Mouse (Mus musculus): ENCODE measurements around the gene Commd1.

DNA sequence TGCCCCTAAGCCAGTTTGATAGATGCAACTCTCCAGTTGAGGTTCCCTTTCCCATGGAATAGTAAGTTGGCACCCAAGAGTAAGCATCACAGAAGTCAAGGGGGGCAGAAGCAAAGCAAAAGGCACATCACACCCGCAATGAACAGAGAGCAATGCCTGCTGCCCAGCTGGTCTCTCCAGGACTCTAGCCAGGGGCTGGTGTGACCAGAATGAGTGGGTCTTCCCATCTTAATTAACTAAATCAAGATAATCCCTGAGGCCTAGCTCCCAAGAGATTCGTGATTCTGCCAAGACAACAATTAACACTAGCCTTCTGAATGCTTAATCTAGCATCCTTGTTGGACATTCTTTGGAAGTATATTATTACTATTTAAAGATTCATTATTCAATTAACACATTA, 58.6 kb downstream of the Commd1 start:
- no peak for TF ChIP-seq POLR2A (IDR thresholded peaks at IDR 0.05; ENCODE audit: insufficient read depth, low read length)
- TF ChIP-seq CTCF (IDR thresholded peaks at IDR 0.05; ENCODE audit: low read depth, low read length) = no peak
- TF ChIP-seq EP300 (IDR thresholded peaks at IDR 0.05; ENCODE audit: insufficient read depth, low read depth, low read length) = no peak
